Mouse (Mus musculus): ENCODE measurements around the gene Zfp160.
"Not testable (repeated sequence)": the region's sequence is repeated elsewhere in the genome, so short reads cannot be mapped to it uniquely, and the experiment has no call there.

Gene Zfp160

GRCm38 (mm10) chr17:21008382-21009331 is at the start of gene Zfp160:
Gene Zfp160, plus strand, starts transcription at chr17:21008903.
- DNase-seq, result peak; percentile 89

- no peak for DNase-seq
These were observed 48.3 kb upstream of the Zfp160 start for GRCm38 (mm10) chr17:20960386-20960785.

- no peak for DNase-seq
These were observed 43.3 kb upstream of the Zfp160 start for GRCm38 (mm10) chr17:20965421-20965820.

GRCm38 (mm10) chr17:20966681-20967080 is 42.0 kb upstream of the Zfp160 start:
- no peak for DNase-seq

GRCm38 (mm10) chr17:20993716-20994115 is 15.0 kb upstream of the Zfp160 start:
- DNase-seq, result no peak

GRCm38 (mm10) chr17:20996364-20996763 is 12.3 kb upstream of the Zfp160 start, which contains the start of gene Vmn1r233:
Gene Vmn1r233, minus strand, starts transcription at chr17:20996464.
- DNase-seq, result no peak

- no peak for DNase-seq
These were observed 1.0 kb downstream of the Zfp160 start for GRCm38 (mm10) chr17:21009726-21010125.

- no peak for DNase-seq
These were observed 9.8 kb downstream of the Zfp160 start for GRCm38 (mm10) chr17:21018410-21019080.

- DNase-seq, result not testable (repeated sequence)
These were observed 39.3 kb downstream of the Zfp160 start for GRCm38 (mm10) chr17:21048020-21048419.

- DNase-seq, result no peak
These were observed 42.2 kb downstream of the Zfp160 start for GRCm38 (mm10) chr17:21050901-21051300.

- not testable (repeated sequence) for DNase-seq
These were observed 42.6 kb downstream of the Zfp160 start for GRCm38 (mm10) chr17:21051341-21051740.

- not testable (repeated sequence) for DNase-seq
These were observed 43.2 kb downstream of the Zfp160 start for GRCm38 (mm10) chr17:21051919-21052318.

- no peak for DNase-seq
These were observed 44.6 kb downstream of the Zfp160 start for GRCm38 (mm10) chr17:21053267-21053666.

- DNase-seq, result not testable (repeated sequence)
These were observed 46.4 kb downstream of the Zfp160 start for GRCm38 (mm10) chr17:21055111-21055510.

GRCm38 (mm10) chr17:21065501-21065900 is 56.8 kb downstream of the Zfp160 start:
- DNase-seq, result no peak

- no peak for DNase-seq
These were observed 58.3 kb downstream of the Zfp160 start for GRCm38 (mm10) chr17:21067036-21067435.

GRCm38 (mm10) chr17:21069443-21069842 is 60.7 kb downstream of the Zfp160 start:
- DNase-seq, result not testable (repeated sequence)

- DNase-seq, result not testable (repeated sequence)
These were observed 62.3 kb downstream of the Zfp160 start for GRCm38 (mm10) chr17:21070971-21071370.

Data from kidney, adult 18-20 months (tissue).